Mouse (Mus musculus): ENCODE data around the gene B3galt2. TPM values are rescaled to one million over a fixed set of nuclear protein-coding genes. Genes with fewer than 3 reads are reported as not detected.
"Not testable (repeated sequence)": the region's sequence is repeated elsewhere in the genome, so short reads cannot be mapped to it uniquely, and the experiment has no call there.

Gene B3galt2
- polyA plus RNA-seq, 1 experiment: 0.16 TPM

GRCm38 (mm10) chr1:143644221-143644620, 3.8 kb downstream of the B3galt2 start:
- H3K4me3 ChIP-seq (ENCODE audit: insufficient read depth, low read length): no peak overlapping the region
- no peaks in the 10 kb centered on the region for H3K4me1 ChIP-seq (ENCODE audit: control insufficient read depth, insufficient read depth, low read length)
- no peak overlapping the region for H3K27ac ChIP-seq (ENCODE audit: insufficient read depth, low read length)
- TF ChIP-seq POLR2A (IDR thresholded peaks at IDR 0.05; ENCODE audit: low read depth, low read length) (no peak), CTCF (IDR thresholded peaks at IDR 0.05; ENCODE audit: borderline replicate concordance, insufficient read depth, low read length) (no peak)

DNA sequence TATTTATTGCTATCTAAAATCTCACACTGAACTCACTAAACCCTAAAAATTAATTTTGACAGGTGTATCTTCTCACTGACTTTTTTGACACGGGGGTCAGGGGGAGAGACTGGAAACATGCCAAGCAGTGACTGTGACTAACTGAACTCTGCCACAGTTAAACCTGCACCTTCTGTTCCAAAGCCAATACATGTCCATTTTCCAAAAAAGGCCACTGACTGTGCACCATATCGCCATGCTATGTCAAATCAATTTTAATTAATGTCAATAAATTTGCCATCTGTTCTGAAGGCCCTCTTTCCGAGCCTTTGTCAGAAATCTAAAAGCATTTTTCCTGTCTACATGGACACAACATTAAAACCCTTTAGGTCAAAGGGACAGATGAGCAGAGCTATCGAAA, 4.9 kb downstream of the B3galt2 start:
- H3K4me3 ChIP-seq (ENCODE audit: insufficient read depth, low read length): no peak overlapping the region
- no peaks in the 10 kb centered on the region for H3K4me1 ChIP-seq (ENCODE audit: control insufficient read depth, insufficient read depth, low read length)
- TF ChIP-seq CTCF (IDR thresholded peaks at IDR 0.05; ENCODE audit: borderline replicate concordance, insufficient read depth, low read length) (no peak), POLR2A (IDR thresholded peaks at IDR 0.05; ENCODE audit: low read depth, low read length) (no peak)
- no peak overlapping the region for H3K27ac ChIP-seq (ENCODE audit: insufficient read depth, low read length)

- no peak overlapping the region for H3K27ac ChIP-seq (ENCODE audit: insufficient read depth, low read length)
- TF ChIP-seq CTCF (IDR thresholded peaks at IDR 0.05; ENCODE audit: borderline replicate concordance, insufficient read depth, low read length): no peak
- no peak for TF ChIP-seq POLR2A (IDR thresholded peaks at IDR 0.05; ENCODE audit: low read depth, low read length)
- H3K4me3 ChIP-seq (ENCODE audit: insufficient read depth, low read length): no peak overlapping the region
- no peaks in the 10 kb centered on the region for H3K4me1 ChIP-seq (ENCODE audit: control insufficient read depth, insufficient read depth, low read length)
Measured at GRCm38 (mm10) chr1:143646219-143646618, 5.8 kb downstream of the B3galt2 start.

DNA sequence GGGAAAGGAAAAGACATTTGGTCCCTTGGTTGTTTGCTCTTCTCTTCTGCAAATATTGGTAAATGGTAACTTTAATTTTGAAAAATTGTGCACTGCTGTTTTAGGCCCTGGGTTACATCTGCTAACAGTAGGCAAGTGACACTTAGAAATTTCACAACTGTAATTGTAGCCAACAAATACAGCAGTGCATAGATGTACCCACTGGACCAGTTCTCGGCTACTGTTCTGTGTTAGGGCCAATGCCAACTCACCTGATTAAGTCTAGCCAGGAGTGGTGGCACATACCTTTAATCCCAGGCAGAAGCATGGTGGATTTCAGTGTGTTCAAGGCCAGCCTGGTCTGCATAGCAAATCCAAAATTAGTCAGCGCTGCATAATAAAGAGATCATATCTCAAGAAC, 9.9 kb downstream of the B3galt2 start:
- no peaks in the 10 kb centered on the region for H3K4me1 ChIP-seq (ENCODE audit: control insufficient read depth, insufficient read depth, low read length)
- H3K4me3 ChIP-seq (ENCODE audit: insufficient read depth, low read length): no peak overlapping the region
- no peak for TF ChIP-seq CTCF (IDR thresholded peaks at IDR 0.05; ENCODE audit: borderline replicate concordance, insufficient read depth, low read length)
- no peak for TF ChIP-seq POLR2A (IDR thresholded peaks at IDR 0.05; ENCODE audit: low read depth, low read length)
- no peak overlapping the region for H3K27ac ChIP-seq (ENCODE audit: insufficient read depth, low read length)

DNA sequence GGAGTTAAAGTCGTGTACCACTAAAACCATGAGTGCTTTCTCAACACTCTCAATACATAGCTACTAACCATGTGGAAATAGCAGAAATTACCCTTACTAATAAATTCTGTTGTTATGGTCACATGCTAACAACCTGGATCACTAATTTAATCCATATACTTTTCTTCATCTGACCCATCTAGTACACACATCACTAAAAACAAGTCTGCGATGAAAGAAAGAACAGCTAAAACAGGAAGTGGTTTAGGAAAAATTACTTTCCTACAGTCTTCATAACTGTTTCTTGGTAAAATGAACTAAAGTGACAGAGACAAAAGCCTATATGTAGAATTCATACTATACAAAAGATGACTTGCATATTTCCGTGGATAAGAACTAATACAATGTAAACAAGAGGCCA, 13.2 kb downstream of the B3galt2 start:
- no peaks in the 10 kb centered on the region for H3K4me1 ChIP-seq (ENCODE audit: control insufficient read depth, insufficient read depth, low read length)
- no peak overlapping the region for H3K4me3 ChIP-seq (ENCODE audit: insufficient read depth, low read length)
- no peak for TF ChIP-seq CTCF (IDR thresholded peaks at IDR 0.05; ENCODE audit: borderline replicate concordance, insufficient read depth, low read length)
- no peak for TF ChIP-seq POLR2A (IDR thresholded peaks at IDR 0.05; ENCODE audit: low read depth, low read length)
- no peak overlapping the region for H3K27ac ChIP-seq (ENCODE audit: insufficient read depth, low read length)

DNA sequence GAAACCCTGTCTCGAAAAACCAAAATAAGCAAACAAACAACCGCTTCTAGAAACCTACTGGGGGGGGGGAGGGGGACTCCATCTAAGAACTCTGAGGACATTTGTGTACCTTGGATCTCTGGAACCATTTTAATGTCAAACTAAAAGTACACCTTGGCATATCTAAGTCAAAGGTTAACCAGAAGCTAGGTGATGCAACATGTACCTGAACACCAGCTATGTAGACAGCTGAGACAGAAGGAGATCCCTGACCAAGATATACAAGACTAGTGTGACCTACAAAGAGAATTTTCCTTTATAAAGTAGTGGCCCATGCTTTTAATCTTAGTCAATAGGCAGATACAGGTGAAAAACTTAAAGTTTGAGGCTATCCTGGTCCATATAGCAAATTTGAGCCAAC, 22.7 kb downstream of the B3galt2 start:
- Histone ChIP-seq H3K4me1 (ENCODE audit: control insufficient read depth, insufficient read depth, low read length) (no peaks in the 10 kb centered on the region), H3K27ac (ENCODE audit: insufficient read depth, low read length) (no peak overlapping the region), H3K4me3 (ENCODE audit: insufficient read depth, low read length) (no peak overlapping the region)
- TF ChIP-seq CTCF (IDR thresholded peaks at IDR 0.05; ENCODE audit: borderline replicate concordance, insufficient read depth, low read length): no peak

DNA sequence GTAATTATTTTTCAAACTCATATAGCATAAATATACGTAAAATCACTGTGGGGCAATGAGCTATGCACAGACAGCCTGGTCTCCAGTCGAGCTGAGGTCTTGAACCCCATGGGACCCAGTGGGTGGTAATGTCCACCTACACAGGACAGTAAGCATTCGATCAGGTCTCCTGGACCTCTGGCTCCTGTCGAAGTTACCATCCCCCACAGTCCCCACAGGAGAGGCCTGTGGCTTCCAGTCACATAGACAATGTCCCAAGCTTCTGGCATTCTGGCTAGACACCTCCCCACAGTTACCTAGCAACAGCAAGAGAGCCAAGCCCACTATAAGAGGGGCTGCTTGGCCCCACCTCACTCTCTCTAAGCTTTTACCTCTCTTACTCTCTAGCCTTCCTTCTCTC, 24.3 kb downstream of the B3galt2 start:
- not testable (repeated sequence) for H3K27ac ChIP-seq (ENCODE audit: insufficient read depth, low read length)

GRCm38 (mm10) chr1:143675734-143676361, 35.4 kb downstream of the B3galt2 start:
- H3K27ac ChIP-seq (ENCODE audit: insufficient read depth, low read length): no peak overlapping the region
- TF ChIP-seq POLR2A (IDR thresholded peaks at IDR 0.05; ENCODE audit: low read depth, low read length) (no peak), CTCF (IDR thresholded peaks at IDR 0.05; ENCODE audit: borderline replicate concordance, insufficient read depth, low read length) (no peak)
- no peaks in the 10 kb centered on the region for H3K4me1 ChIP-seq (ENCODE audit: control insufficient read depth, insufficient read depth, low read length)
- no peak overlapping the region for H3K4me3 ChIP-seq (ENCODE audit: insufficient read depth, low read length)

More for the DNA sequence above, 24.3 kb downstream of the B3galt2 start:
- H3K4me1 ChIP-seq (ENCODE audit: control insufficient read depth, insufficient read depth, low read length); H3K4me3 ChIP-seq (ENCODE audit: insufficient read depth, low read length): not testable (repeated sequence)

DNA sequence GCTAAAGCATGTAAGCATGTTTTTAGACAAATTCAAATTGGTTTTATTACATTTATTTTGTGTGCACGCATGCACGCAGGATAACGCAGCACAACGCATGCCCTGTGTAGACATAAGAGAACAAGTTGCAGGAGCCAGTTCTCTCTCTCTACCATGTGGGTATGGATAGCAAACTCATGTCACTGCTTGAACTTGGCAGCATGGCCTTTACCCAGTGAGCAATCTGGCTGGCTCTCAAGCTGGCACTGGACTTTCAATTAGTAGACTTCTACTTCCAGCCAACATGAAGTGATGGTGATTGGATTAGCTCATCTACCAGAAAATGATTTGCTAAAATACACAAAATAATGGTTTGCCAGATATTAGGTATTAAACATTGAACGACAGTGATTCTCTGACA, 40.6 kb downstream of the B3galt2 start:
- TF ChIP-seq CTCF (IDR thresholded peaks at IDR 0.05; ENCODE audit: borderline replicate concordance, insufficient read depth, low read length) (no peak), POLR2A (IDR thresholded peaks at IDR 0.05; ENCODE audit: low read depth, low read length) (no peak)
- Histone ChIP-seq H3K4me3 (ENCODE audit: insufficient read depth, low read length) (no peak overlapping the region), H3K4me1 (ENCODE audit: control insufficient read depth, insufficient read depth, low read length) (no peaks in the 10 kb centered on the region), H3K27ac (ENCODE audit: insufficient read depth, low read length) (no peak overlapping the region)

GRCm38 (mm10) chr1:143684849-143685248, 44.4 kb downstream of the B3galt2 start:
- Histone ChIP-seq H3K27ac (ENCODE audit: insufficient read depth, low read length) (no peak overlapping the region), H3K4me1 (ENCODE audit: control insufficient read depth, insufficient read depth, low read length) (no peaks in the 10 kb centered on the region), H3K4me3 (ENCODE audit: insufficient read depth, low read length) (no peak overlapping the region)
- TF ChIP-seq CTCF (IDR thresholded peaks at IDR 0.05; ENCODE audit: borderline replicate concordance, insufficient read depth, low read length) (no peak), POLR2A (IDR thresholded peaks at IDR 0.05; ENCODE audit: low read depth, low read length) (no peak)

DNA sequence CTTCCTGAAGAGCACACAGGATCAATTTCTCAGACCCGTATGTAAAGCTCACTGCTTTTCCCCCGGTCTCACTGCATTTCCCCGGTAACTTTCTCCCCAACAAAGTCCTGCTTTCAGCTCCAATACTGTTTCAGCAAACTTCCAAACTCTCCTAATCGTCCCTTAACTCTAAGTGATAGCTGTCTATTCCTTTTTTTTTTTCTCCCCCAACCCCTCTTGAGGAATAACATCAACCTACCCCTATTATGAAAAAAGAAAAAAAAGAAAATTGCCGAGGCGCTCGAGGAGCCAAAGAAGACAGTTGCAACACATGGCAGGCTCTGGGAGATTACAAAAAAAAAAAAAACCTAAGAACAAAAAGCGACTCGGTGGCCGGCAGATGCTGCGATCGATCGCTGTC, 61.3 kb downstream of the B3galt2 start:
- Histone ChIP-seq H3K4me3 (ENCODE audit: insufficient read depth, low read length) (peak overlapping the region; percentile 99), H3K27ac (ENCODE audit: insufficient read depth, low read length) (no peak overlapping the region), H3K4me1 (ENCODE audit: control insufficient read depth, insufficient read depth, low read length) (peaks cover 3% of the 10 kb centered on the region; the same call in 1 of the 2 replicates)
- TF ChIP-seq CTCF (IDR thresholded peaks at IDR 0.05; ENCODE audit: borderline replicate concordance, insufficient read depth, low read length) (no peak), POLR2A (IDR thresholded peaks at IDR 0.05; ENCODE audit: low read depth, low read length) (no peak)

Measured in embryonic fibroblast, embryonic 13.5 days (primary cell).